Comparison of ENCODE assay signal across 25 mouse cellular contexts in genomic region chr1:7518791-7519190, GRCm38 (mm10).
"Had no signal": no experiment of that assay in that cellular context is flagged by ENCODE, and none has a peak within 500 bp of the region (broad histone marks: within the 10 kb centered on the region; RNA-seq: fewer than 3 reads in every experiment).

No protein-coding gene starts in this region.

- H3K27me3 ChIP-seq: heart, embryonic 13.5 days; heart, embryonic 15.5 days; hindbrain, embryonic 13.5 days; hindbrain, embryonic 15.5 days; kidney, embryonic 15.5 days; limb, embryonic 13.5 days; limb, embryonic 15.5 days; liver, embryonic 12.5 days had no signal

- H3K4me3 ChIP-seq: heart, embryonic 10.5 days; heart, embryonic 13.5 days; heart, embryonic 15.5 days; hindbrain, embryonic 13.5 days; hindbrain, embryonic 15.5 days; kidney, embryonic 15.5 days; limb, embryonic 13.5 days; limb, embryonic 15.5 days; liver, embryonic 12.5 days had no signal

- H3K4me1 ChIP-seq: heart, embryonic 10.5 days; heart, embryonic 13.5 days; heart, embryonic 15.5 days; hindbrain, embryonic 13.5 days; hindbrain, embryonic 15.5 days; kidney, embryonic 15.5 days; limb, embryonic 13.5 days; limb, embryonic 15.5 days; liver, embryonic 12.5 days had no signal

- H3K36me3 ChIP-seq: heart, embryonic 10.5 days; heart, embryonic 13.5 days; heart, embryonic 15.5 days; hindbrain, embryonic 13.5 days; hindbrain, embryonic 15.5 days; kidney, embryonic 15.5 days; limb, embryonic 13.5 days; limb, embryonic 15.5 days; liver, embryonic 12.5 days had no signal

- H3K27ac ChIP-seq: heart, embryonic 10.5 days; heart, embryonic 13.5 days; heart, embryonic 15.5 days; hindbrain, embryonic 13.5 days; hindbrain, embryonic 15.5 days; hindbrain, postnatal 0 days; kidney, embryonic 15.5 days; kidney, postnatal 0 days; limb, embryonic 13.5 days; limb, embryonic 15.5 days; liver, embryonic 12.5 days had no signal

- DNase-seq: gastrocnemius, postnatal 14 days; gastrocnemius, postnatal 36 days; heart, adult 18-20 months; heart, postnatal 14 days; heart, postnatal 36 days; kidney, adult 11 months; kidney, adult 2 months; kidney, adult 9 months; kidney, postnatal 14 days; kidney, postnatal 36 days; layer of hippocampus, adult 9-11 months; layer of hippocampus, postnatal 36 days; left cerebral cortex, postnatal 4 days had no signal

- H3K4me2 ChIP-seq: heart, embryonic 13.5 days; heart, embryonic 15.5 days; hindbrain, embryonic 13.5 days; hindbrain, embryonic 15.5 days; kidney, embryonic 15.5 days; limb, embryonic 13.5 days; limb, embryonic 15.5 days; liver, embryonic 12.5 days had no signal

- H3K9me3 ChIP-seq: heart, embryonic 10.5 days; heart, embryonic 13.5 days; heart, embryonic 15.5 days; hindbrain, embryonic 13.5 days; hindbrain, embryonic 15.5 days; kidney, embryonic 15.5 days; limb, embryonic 13.5 days; limb, embryonic 15.5 days; liver, embryonic 12.5 days had no signal

- ATAC-seq: hindbrain, postnatal 0 days; intestine, embryonic 16.5 days; liver, embryonic 12.5 days had no signal

- H3K9ac ChIP-seq: heart, embryonic 13.5 days; heart, embryonic 15.5 days; hindbrain, embryonic 13.5 days; hindbrain, embryonic 15.5 days; kidney, embryonic 15.5 days; limb, embryonic 13.5 days; limb, embryonic 15.5 days; liver, embryonic 12.5 days had no signal
